Mouse (Mus musculus) megakaryocyte, embryonic 14.5 days (primary cell): Measurements from ENCODE around the gene Pdxk.
"Not testable (repeated sequence)": the region's sequence is repeated elsewhere in the genome, so short reads cannot be mapped to it uniquely, and the experiment has no call there.

Experiments
- FLI1 ChIP-seq: IDR thresholded peaks from 2 replicates; pipeline ENCODE4 v1.6.1; 2012; ENCODE audit warnings: low read length, inconsistent platforms, mixed read lengths
- GATA1 ChIP-seq: IDR thresholded peaks from 3 replicates; pipeline ENCODE4 v1.6.1; 2012; ENCODE audit warnings: mixed read lengths, low read length, inconsistent platforms, borderline replicate concordance

- TF ChIP-seq GATA1, FLI1: not testable (repeated sequence)
Observed at GRCm38 (mm10) chr10:78485369-78485768, 20.6 kb upstream of the Pdxk start.
